Mouse (Mus musculus) midbrain, postnatal 0 days (tissue): ENCODE measurements around the gene Ranbp3. TPM values are rescaled to one million over a fixed set of nuclear protein-coding genes. Genes with fewer than 3 reads are reported as not detected.

Experiments used
- ATAC-seq: fragments of 200-750 bp; cut with Nextera tagmentation; 2 replicates; pipeline ENCODE4 v1.8.0; 2017; ENCODE audit warnings: moderate number of reproducible peaks, mild to moderate bottlenecking, moderate TSS enrichment, moderate library complexity; ENCODE audit not compliant: low FRiP score
- DNase-seq: peaks from one replicate; pipeline ENCODE4 v3.0.0-alpha.2; 2015; ENCODE audit warnings: low spot score
- H3K27ac ChIP-seq: fragments of 300-500 bp; sonication (generic); 2 replicates; pipeline ENCODE4 v1.5.1; 2014; ENCODE audit warnings: low read depth, mild to moderate bottlenecking, low read length, mixed read lengths
- H3K27me3 ChIP-seq: fragments of 300-500 bp; sonication (generic); 2 replicates; pipeline ENCODE4 v1.6.1; 2014; ENCODE audit warnings: low read length, control low read depth, mixed read lengths; ENCODE audit not compliant: insufficient read depth
- H3K36me3 ChIP-seq: fragments of 300-500 bp; sonication (generic); 2 replicates; pipeline ENCODE4 v1.6.1; 2014; ENCODE audit warnings: low read length, control low read depth, mixed read lengths; ENCODE audit not compliant: insufficient read depth
- H3K4me1 ChIP-seq: fragments of 300-500 bp; sonication (generic); 2 replicates; pipeline ENCODE4 v1.6.1; 2014; ENCODE audit warnings: mild to moderate bottlenecking, control low read depth, antibody characterized with exemption, low read length, mixed read lengths; ENCODE audit not compliant: insufficient read depth
- H3K4me2 ChIP-seq: fragments of 300-500 bp; sonication (generic); 2 replicates; pipeline ENCODE4 v1.6.1; 2014; ENCODE audit warnings: low read depth, mild to moderate bottlenecking, low read length, mixed read lengths; ENCODE audit not compliant: poor library complexity, severe bottlenecking
- H3K4me3 ChIP-seq: fragments of 300-500 bp; sonication (generic); 2 replicates; pipeline ENCODE4 v1.5.1; 2014; ENCODE audit warnings: low read depth, mild to moderate bottlenecking, low read length, moderate library complexity
- H3K9ac ChIP-seq: fragments of 300-500 bp; sonication (generic); replicated peaks from 2 replicates; pipeline ENCODE4 v1.6.1; 2014; ENCODE audit warnings: mild to moderate bottlenecking, low read length, moderate library complexity, mixed read lengths; ENCODE audit not compliant: poor library complexity, severe bottlenecking
- H3K9me3 ChIP-seq: fragments of 300-500 bp; sonication (generic); 2 replicates; pipeline ENCODE4 v1.6.1; 2016; ENCODE audit warnings: low read length, control low read depth
- CTCF ChIP-seq: IDR thresholded peaks from 2 replicates; pipeline ENCODE4 v1.5.1; 2016; ENCODE audit warnings: antibody characterized with exemption, mild to moderate bottlenecking
- WGBS: fragments of 180-500 bp; shearing (Covaris S2); extraction: QIAGEN DNeasy Blood & Tissue Kit; methylation state at CpG from one replicate; pipeline ENCODE4 v1.1.7; 2014; 5-methylcytosine and 5-hydroxymethylcytosine counted together
- polyA plus RNA-seq: library from polyadenylated mRNA; unstranded; fragments of >200 nt; fragmentation: Nextera tagmentation; extraction: Ambion mirVana; gene quantifications from 2 replicates; pipeline ENCODE4 v1.2.1, GENCODE M21; 2015
- total RNA-seq: library from RNA; depleted of rRNA; stranded (reverse); fragments of >200 nt; gene quantifications from 2 replicates; pipeline ENCODE4 v1.2.3, GENCODE M21; 2014

Gene Ranbp3
- total and polyA plus RNA-seq, 2 experiments from 2014 or later = 96.0 to 136 TPM

- Histone ChIP-seq H3K9ac (no peak overlapping the region), H3K4me1 (no peaks in the 10 kb centered on the region), H3K4me3 (no peak overlapping the region), H3K9me3 (no peaks in the 10 kb centered on the region), H3K27me3 (no peaks in the 10 kb centered on the region), H3K36me3 (no peaks in the 10 kb centered on the region), H3K4me2 (no peak overlapping the region), H3K27ac (no peak overlapping the region)
- no peak for DNase-seq
- no peak for TF ChIP-seq CTCF
- 91% methylated on average over 3 of the region's 3 CpGs for WGBS
- no peak for ATAC-seq
These were observed 17.8 kb upstream of the Ranbp3 start for GRCm38 (mm10) chr17:56655311-56655710.

GRCm38 (mm10) chr17:56656171-56656570 is 16.9 kb upstream of the Ranbp3 start:
- no peaks in the 10 kb centered on the region for H3K4me1 ChIP-seq
- H3K27ac ChIP-seq = no peak overlapping the region
- ATAC-seq (no peak), DNase-seq (no peak)
- WGBS = 83% methylated on average over 6 of the region's 6 CpGs
- H3K27me3 ChIP-seq = no peaks in the 10 kb centered on the region
- no peak overlapping the region for H3K9ac ChIP-seq
- H3K36me3 ChIP-seq = no peaks in the 10 kb centered on the region
- H3K9me3 ChIP-seq = no peaks in the 10 kb centered on the region
- H3K4me2 ChIP-seq = no peak overlapping the region
- no peak for TF ChIP-seq CTCF
- no peak overlapping the region for H3K4me3 ChIP-seq

- Histone ChIP-seq H3K9ac (no peak overlapping the region), H3K27ac (no peak overlapping the region), H3K27me3 (no peaks in the 10 kb centered on the region), H3K4me1 (no peaks in the 10 kb centered on the region), H3K36me3 (no peaks in the 10 kb centered on the region), H3K9me3 (no peaks in the 10 kb centered on the region), H3K4me2 (no peak overlapping the region), H3K4me3 (no peak overlapping the region)
- ATAC-seq (no peak), DNase-seq (no peak)
- WGBS = 58% methylated on average over 3 of the region's 3 CpGs
- no peak for TF ChIP-seq CTCF
These were observed 9.4 kb upstream of the Ranbp3 start for GRCm38 (mm10) chr17:56663659-56664058.

- Histone ChIP-seq H3K9ac (no peak overlapping the region), H3K4me3 (no peak overlapping the region), H3K9me3 (no peaks in the 10 kb centered on the region), H3K27ac (no peak overlapping the region), H3K4me2 (no peak overlapping the region), H3K36me3 (no peaks in the 10 kb centered on the region), H3K4me1 (no peaks in the 10 kb centered on the region), H3K27me3 (no peaks in the 10 kb centered on the region)
- WGBS = 6% methylated on average over 10 of the region's 10 CpGs
- no peak for TF ChIP-seq CTCF
- DNase-seq (no peak), ATAC-seq (no peak)
These were observed 8.8 kb upstream of the Ranbp3 start for GRCm38 (mm10) chr17:56664333-56664732.

- WGBS = 88% methylated on average over 4 of the region's 4 CpGs
- TF ChIP-seq CTCF = no peak
- Histone ChIP-seq H3K27me3 (no peaks in the 10 kb centered on the region), H3K4me3 (no peak overlapping the region), H3K9ac (no peak overlapping the region), H3K36me3 (no peaks in the 10 kb centered on the region), H3K4me2 (no peak overlapping the region), H3K9me3 (no peaks in the 10 kb centered on the region), H3K4me1 (no peaks in the 10 kb centered on the region), H3K27ac (no peak overlapping the region)
- DNase-seq (no peak), ATAC-seq (no peak)
These were observed 6.7 kb upstream of the Ranbp3 start for GRCm38 (mm10) chr17:56666384-56666783.

- Histone ChIP-seq H3K27ac (no peak overlapping the region), H3K27me3 (no peaks in the 10 kb centered on the region), H3K4me1 (no peaks in the 10 kb centered on the region), H3K4me3 (no peak overlapping the region), H3K36me3 (no peaks in the 10 kb centered on the region), H3K9ac (no peak overlapping the region), H3K4me2 (no peak overlapping the region), H3K9me3 (no peaks in the 10 kb centered on the region)
- TF ChIP-seq CTCF = no peak
- ATAC-seq = no peak
- no peak for DNase-seq
- 80% methylated on average over 3 of the region's 3 CpGs for WGBS
These were observed 5.5 kb upstream of the Ranbp3 start for GRCm38 (mm10) chr17:56667591-56667990.
